Mouse (Mus musculus): ENCODE data around the gene Kit. TPM values are rescaled to one million over a fixed set of nuclear protein-coding genes. Genes with fewer than 3 reads are reported as not detected.

Kit gene
- total RNA-seq, 2 experiments from 2014 or later = 77.5 to 87.4 TPM

GRCm38 (mm10) chr5:75596211-75596610 lies 21.5 kb downstream of the Kit start:
- no peak for TF ChIP-seq CTCF (conservative IDR thresholded peaks at IDR 0.05)
- DNase-seq (ENCODE audit: low spot score in 2 of 2) = no peak
- Histone ChIP-seq H3K27ac (no peak overlapping the region), H3K4me3 (no peak overlapping the region)

GRCm38 (mm10) chr5:75597316-75597715 lies 22.6 kb downstream of the Kit start:
- H3K4me3 ChIP-seq = no peak overlapping the region
- TF ChIP-seq CTCF (conservative IDR thresholded peaks at IDR 0.05) = no peak
- no peak overlapping the region for H3K27ac ChIP-seq
- DNase-seq (ENCODE audit: low spot score in 2 of 2) = no peak

- DNase-seq (ENCODE audit: low spot score in 2 of 2) = no peak
- no peak overlapping the region for H3K4me3 ChIP-seq
- no peak for TF ChIP-seq CTCF (conservative IDR thresholded peaks at IDR 0.05)
- no peak overlapping the region for H3K27ac ChIP-seq
Measured at GRCm38 (mm10) chr5:75598491-75598890, 23.8 kb downstream of the Kit start.

- TF ChIP-seq CTCF (conservative IDR thresholded peaks at IDR 0.05) = no peak
Measured at GRCm38 (mm10) chr5:75599991-75600390, 25.3 kb downstream of the Kit start.

GRCm38 (mm10) chr5:75604238-75604637 lies 29.5 kb downstream of the Kit start:
- no peak for DNase-seq (ENCODE audit: low spot score in 2 of 2)
- Histone ChIP-seq H3K4me3 (no peak overlapping the region), H3K27ac (no peak overlapping the region)
- TF ChIP-seq CTCF (conservative IDR thresholded peaks at IDR 0.05) = no peak

More at GRCm38 (mm10) chr5:75599991-75600390, 25.3 kb downstream of the Kit start:
- H3K27ac ChIP-seq = no peak overlapping the region
- no peak overlapping the region for H3K4me3 ChIP-seq
- no peak for DNase-seq (ENCODE audit: low spot score in 2 of 2)

GRCm38 (mm10) chr5:75606898-75607297 lies 32.2 kb downstream of the Kit start:
- 0 out of 2 replicates have a peak overlapping the region, but pooled peaks have one; percentile 7 for H3K27ac ChIP-seq
- H3K4me3 ChIP-seq = no peak overlapping the region
- DNase-seq (ENCODE audit: low spot score in 2 of 2) = peak in 1 of 2 experiments; percentile 14
- TF ChIP-seq CTCF (conservative IDR thresholded peaks at IDR 0.05) = no peak

- no peak for DNase-seq (ENCODE audit: low spot score in 2 of 2)
- H3K4me3 ChIP-seq = no peak overlapping the region
- H3K27ac ChIP-seq = no peak overlapping the region
- no peak for TF ChIP-seq CTCF (conservative IDR thresholded peaks at IDR 0.05)
Measured at GRCm38 (mm10) chr5:75607971-75608370, 33.3 kb downstream of the Kit start.

- H3K27ac ChIP-seq = 0 out of 2 replicates have a peak overlapping the region, but pooled peaks have one; percentile 28
- DNase-seq (ENCODE audit: low spot score in 2 of 2) = no peak
- TF ChIP-seq CTCF (conservative IDR thresholded peaks at IDR 0.05) = no peak
- no peak overlapping the region for H3K4me3 ChIP-seq
Measured at GRCm38 (mm10) chr5:75612380-75612779, 37.7 kb downstream of the Kit start.

GRCm38 (mm10) chr5:75612926-75613325 lies 38.2 kb downstream of the Kit start:
- no peak for DNase-seq (ENCODE audit: low spot score in 2 of 2)
- Histone ChIP-seq H3K27ac (0 out of 2 replicates have a peak overlapping the region, but pooled peaks have one; percentile 28), H3K4me3 (no peak overlapping the region)
- no peak for TF ChIP-seq CTCF (conservative IDR thresholded peaks at IDR 0.05)

- no peak for TF ChIP-seq CTCF (conservative IDR thresholded peaks at IDR 0.05)
- no peak overlapping the region for H3K4me3 ChIP-seq
- no peak for DNase-seq (ENCODE audit: low spot score in 2 of 2)
- H3K27ac ChIP-seq = no peak overlapping the region
Measured at GRCm38 (mm10) chr5:75615000-75615571, 40.4 kb downstream of the Kit start.

GRCm38 (mm10) chr5:75615624-75616023 lies 40.9 kb downstream of the Kit start:
- no peak overlapping the region for H3K27ac ChIP-seq
- no peak for DNase-seq (ENCODE audit: low spot score in 2 of 2)
- no peak for TF ChIP-seq CTCF (conservative IDR thresholded peaks at IDR 0.05)
- no peak overlapping the region for H3K4me3 ChIP-seq

- Histone ChIP-seq H3K4me3 (no peak overlapping the region), H3K27ac (no peak overlapping the region)
- DNase-seq (ENCODE audit: low spot score in 2 of 2) = no peak
- no peak for TF ChIP-seq CTCF (conservative IDR thresholded peaks at IDR 0.05)
Measured at GRCm38 (mm10) chr5:75622401-75622800, 47.7 kb downstream of the Kit start.

GRCm38 (mm10) chr5:75623007-75623406 lies 48.3 kb downstream of the Kit start:
- no peak for TF ChIP-seq CTCF (conservative IDR thresholded peaks at IDR 0.05)
- Histone ChIP-seq H3K27ac (no peak overlapping the region), H3K4me3 (no peak overlapping the region)
- DNase-seq (ENCODE audit: low spot score in 2 of 2) = no peak

GRCm38 (mm10) chr5:75623520-75623919 lies 48.8 kb downstream of the Kit start:
- no peak for TF ChIP-seq CTCF (conservative IDR thresholded peaks at IDR 0.05)
- no peak overlapping the region for H3K4me3 ChIP-seq
- DNase-seq (ENCODE audit: low spot score in 2 of 2) = no peak
- H3K27ac ChIP-seq = no peak overlapping the region

Measured in layer of hippocampus, adult 2 months (tissue).